Mouse (Mus musculus): ENCODE measurements around the gene Cdc40. TPM values are rescaled to one million over a fixed set of nuclear protein-coding genes. Genes with fewer than 3 reads are reported as not detected.

The Cdc40 gene
- polyA plus RNA-seq, 1 experiment = 20.6 TPM

DNA sequence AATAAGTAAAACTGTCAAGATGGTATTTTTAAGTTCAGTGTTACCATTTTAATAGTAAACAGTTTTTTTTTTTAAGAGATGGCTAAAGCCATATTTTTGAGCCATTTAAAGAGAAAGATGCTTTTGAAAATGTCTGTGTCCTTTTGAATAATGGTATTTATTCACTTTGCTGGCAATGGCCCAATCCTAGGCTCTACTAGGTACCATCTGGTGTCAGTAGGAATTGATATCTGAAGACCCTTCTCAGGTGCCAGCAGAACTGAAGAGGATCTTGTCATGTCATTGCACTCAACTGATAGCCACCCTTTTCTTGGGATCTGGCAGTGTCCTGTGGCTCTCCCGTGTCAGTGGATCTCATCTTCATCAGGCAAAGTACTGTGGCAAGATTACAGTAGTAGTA lies 23.0 kb upstream of the Cdc40 start:
- 10% methylated on average over 1 of the region's 1 CpGs for WGBS
- TF ChIP-seq CTCF (IDR thresholded peaks at IDR 0.05; ENCODE audit: borderline replicate concordance, insufficient read depth, low read depth, low read length) = no peak
- no peak for TF ChIP-seq POLR2A (IDR thresholded peaks at IDR 0.05; ENCODE audit: borderline replicate concordance, insufficient read depth, low read length)
- no peaks in the 10 kb centered on the region for H3K27me3 ChIP-seq (ENCODE audit: control insufficient read depth, insufficient read depth, low read length)

DNA sequence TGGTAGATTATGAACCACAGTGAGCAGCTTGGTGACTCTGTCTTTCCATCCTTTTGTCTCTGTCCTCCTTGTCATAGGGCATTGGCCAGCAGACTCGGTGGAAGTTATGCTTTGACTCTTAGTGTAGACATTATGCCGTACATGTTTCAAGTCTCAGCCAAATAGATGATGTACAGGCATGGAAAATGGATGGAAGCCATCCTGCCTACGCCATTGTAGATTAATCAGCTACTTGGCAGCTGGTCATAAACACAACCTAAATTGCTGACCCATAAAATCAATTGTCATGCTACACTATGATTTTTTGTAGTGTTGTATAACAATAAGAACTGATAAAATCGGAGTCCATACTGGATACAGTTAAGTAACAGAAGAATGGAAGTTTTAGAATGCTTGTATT lies 18.7 kb upstream of the Cdc40 start:
- no peak for TF ChIP-seq CTCF (IDR thresholded peaks at IDR 0.05; ENCODE audit: borderline replicate concordance, insufficient read depth, low read depth, low read length)
- no peak for TF ChIP-seq POLR2A (IDR thresholded peaks at IDR 0.05; ENCODE audit: borderline replicate concordance, insufficient read depth, low read length)
- Histone ChIP-seq H3K27me3 (ENCODE audit: control insufficient read depth, insufficient read depth, low read length) (no peaks in the 10 kb centered on the region), H3K4me1 (ENCODE audit: control insufficient read depth, insufficient read depth, low read length) (peaks cover 9% of the 10 kb centered on the region), H3K4me3 (replicated peaks; ENCODE audit: insufficient read depth, low read depth, low read length) (no peak overlapping the region), H3K27ac (ENCODE audit: insufficient read depth, low read length) (no peak overlapping the region)
- DNase-seq = peak in 1 of 2 experiments; percentile 50
- 11% methylated on average over 4 of the region's 4 CpGs for WGBS

More for the DNA sequence above, 23.0 kb upstream of the Cdc40 start:
- no peak overlapping the region for H3K27ac ChIP-seq (ENCODE audit: insufficient read depth, low read length)
- H3K4me3 ChIP-seq (replicated peaks; ENCODE audit: insufficient read depth, low read depth, low read length) = no peak overlapping the region
- DNase-seq = peak in 1 of 2 experiments; percentile 40
- peaks cover 12% of the 10 kb centered on the region for H3K4me1 ChIP-seq (ENCODE audit: control insufficient read depth, insufficient read depth, low read length)

DNA sequence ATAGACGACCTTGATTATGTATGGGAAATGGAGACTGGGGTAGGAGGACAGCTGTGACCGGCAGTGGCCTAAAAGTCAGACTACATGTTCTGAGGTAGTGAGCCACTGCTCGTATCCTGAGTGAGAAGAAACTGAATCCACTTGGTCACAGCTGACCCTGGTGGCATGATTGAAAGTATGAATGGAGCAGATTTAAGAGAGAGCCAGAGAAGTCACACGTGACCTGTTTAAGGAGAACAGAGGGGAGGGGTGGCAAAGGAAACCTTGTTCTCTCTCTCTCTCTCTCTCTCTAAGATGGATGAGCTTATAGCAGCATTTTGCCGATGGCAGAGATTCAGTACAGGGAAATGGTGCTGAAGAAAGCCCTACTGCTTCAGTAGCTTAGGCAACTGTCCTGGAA lies 13.5 kb upstream of the Cdc40 start:
- no peaks in the 10 kb centered on the region for H3K27me3 ChIP-seq (ENCODE audit: control insufficient read depth, insufficient read depth, low read length)
- peaks cover 8% of the 10 kb centered on the region; the same call in 1 of the 2 replicates for H3K4me1 ChIP-seq (ENCODE audit: control insufficient read depth, insufficient read depth, low read length)
- DNase-seq = no peak
- H3K27ac ChIP-seq (ENCODE audit: insufficient read depth, low read length) = no peak overlapping the region
- H3K4me3 ChIP-seq (replicated peaks; ENCODE audit: insufficient read depth, low read depth, low read length) = no peak overlapping the region
- TF ChIP-seq POLR2A (IDR thresholded peaks at IDR 0.05; ENCODE audit: borderline replicate concordance, insufficient read depth, low read length) (no peak), CTCF (IDR thresholded peaks at IDR 0.05; ENCODE audit: borderline replicate concordance, insufficient read depth, low read depth, low read length) (no peak)
- 20% methylated on average over 5 of the region's 5 CpGs for WGBS

DNA sequence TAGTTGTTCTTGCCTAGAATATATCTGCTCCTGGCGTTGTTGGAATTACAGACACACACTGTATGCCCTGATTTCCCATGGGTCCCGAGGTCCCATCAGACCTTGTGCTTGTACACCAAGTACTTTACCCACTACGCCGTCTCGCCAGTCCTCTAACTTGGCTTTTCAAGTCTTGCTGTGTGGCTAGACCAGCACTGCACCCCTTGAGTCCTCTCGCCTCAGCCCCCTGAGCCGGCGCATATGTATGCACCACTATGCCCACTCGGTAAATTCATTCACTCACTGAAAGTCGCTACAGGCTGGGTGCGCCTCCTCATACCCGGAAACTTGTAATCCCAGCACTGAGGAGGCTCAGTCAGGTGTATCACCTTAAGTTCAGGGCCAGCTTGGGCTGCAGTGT lies 12.7 kb upstream of the Cdc40 start:
- Histone ChIP-seq H3K4me1 (ENCODE audit: control insufficient read depth, insufficient read depth, low read length) (peaks cover 8% of the 10 kb centered on the region; the same call in 1 of the 2 replicates), H3K27me3 (ENCODE audit: control insufficient read depth, insufficient read depth, low read length) (no peaks in the 10 kb centered on the region), H3K4me3 (replicated peaks; ENCODE audit: insufficient read depth, low read depth, low read length) (no peak overlapping the region), H3K27ac (ENCODE audit: insufficient read depth, low read length) (no peak overlapping the region)
- TF ChIP-seq POLR2A (IDR thresholded peaks at IDR 0.05; ENCODE audit: borderline replicate concordance, insufficient read depth, low read length) (no peak), CTCF (IDR thresholded peaks at IDR 0.05; ENCODE audit: borderline replicate concordance, insufficient read depth, low read depth, low read length) (no peak)
- DNase-seq = no peak
- 88% methylated on average over 12 of the region's 12 CpGs for WGBS

DNA sequence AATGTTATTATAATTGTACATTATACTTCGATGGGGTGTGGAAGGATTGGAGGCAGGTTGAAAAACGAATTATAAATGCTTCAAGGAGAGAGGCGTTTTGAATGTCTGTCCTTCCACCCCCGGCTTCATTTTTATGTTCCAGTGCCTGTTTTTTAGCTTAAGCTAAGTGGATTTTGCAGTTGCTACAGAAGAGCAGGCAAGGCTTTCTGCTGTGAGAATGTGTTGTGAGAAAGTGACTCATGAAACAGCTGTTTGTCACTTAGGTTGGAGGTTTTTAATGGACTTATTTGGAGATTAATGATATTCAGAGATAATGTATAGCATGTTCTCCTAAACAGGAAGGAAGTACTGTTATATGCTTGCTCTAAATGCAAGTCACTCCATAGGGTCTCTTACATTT lies 6.0 kb upstream of the Cdc40 start:
- no peak for DNase-seq
- no peak overlapping the region for H3K4me3 ChIP-seq (replicated peaks; ENCODE audit: insufficient read depth, low read depth, low read length)
- H3K27me3 ChIP-seq (ENCODE audit: control insufficient read depth, insufficient read depth, low read length) = no peaks in the 10 kb centered on the region
- TF ChIP-seq POLR2A (IDR thresholded peaks at IDR 0.05; ENCODE audit: borderline replicate concordance, insufficient read depth, low read length) (no peak), CTCF (IDR thresholded peaks at IDR 0.05; ENCODE audit: borderline replicate concordance, insufficient read depth, low read depth, low read length) (no peak)
- H3K27ac ChIP-seq (ENCODE audit: insufficient read depth, low read length) = no peak overlapping the region
- 81% methylated on average over 4 of the region's 4 CpGs for WGBS
- H3K4me1 ChIP-seq (ENCODE audit: control insufficient read depth, insufficient read depth, low read length) = no peaks in the 10 kb centered on the region

DNA sequence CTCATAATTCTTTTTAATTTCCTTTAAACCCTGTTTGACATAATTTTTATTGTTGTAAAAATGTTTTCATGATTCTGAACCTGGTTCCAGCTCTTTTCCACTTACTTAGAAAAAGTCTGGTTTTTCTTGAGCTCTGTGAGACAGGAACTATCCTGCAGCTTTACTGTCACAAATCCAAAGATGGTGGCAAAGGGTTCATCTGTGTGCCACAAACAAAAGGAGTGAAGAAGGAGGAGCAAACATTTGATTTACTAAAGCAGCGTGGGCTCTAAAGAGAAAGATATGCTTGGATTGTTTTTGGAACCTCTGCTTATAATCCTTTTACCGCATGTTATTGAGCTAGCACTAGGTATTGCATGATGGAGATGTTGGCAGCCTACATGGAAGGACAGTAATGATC lies 4.2 kb upstream of the Cdc40 start:
- Histone ChIP-seq H3K4me3 (replicated peaks; ENCODE audit: insufficient read depth, low read depth, low read length) (no peak overlapping the region), H3K27me3 (ENCODE audit: control insufficient read depth, insufficient read depth, low read length) (no peaks in the 10 kb centered on the region), H3K4me1 (ENCODE audit: control insufficient read depth, insufficient read depth, low read length) (no peaks in the 10 kb centered on the region), H3K27ac (ENCODE audit: insufficient read depth, low read length) (no peak overlapping the region; the same call in 1 of the 2 replicates)
- peak in 1 of 2 experiments; percentile 54 for DNase-seq
- 4% methylated on average over 2 of the region's 2 CpGs for WGBS
- no peak for TF ChIP-seq CTCF (IDR thresholded peaks at IDR 0.05; ENCODE audit: borderline replicate concordance, insufficient read depth, low read depth, low read length)
- no peak for TF ChIP-seq POLR2A (IDR thresholded peaks at IDR 0.05; ENCODE audit: borderline replicate concordance, insufficient read depth, low read length)

DNA sequence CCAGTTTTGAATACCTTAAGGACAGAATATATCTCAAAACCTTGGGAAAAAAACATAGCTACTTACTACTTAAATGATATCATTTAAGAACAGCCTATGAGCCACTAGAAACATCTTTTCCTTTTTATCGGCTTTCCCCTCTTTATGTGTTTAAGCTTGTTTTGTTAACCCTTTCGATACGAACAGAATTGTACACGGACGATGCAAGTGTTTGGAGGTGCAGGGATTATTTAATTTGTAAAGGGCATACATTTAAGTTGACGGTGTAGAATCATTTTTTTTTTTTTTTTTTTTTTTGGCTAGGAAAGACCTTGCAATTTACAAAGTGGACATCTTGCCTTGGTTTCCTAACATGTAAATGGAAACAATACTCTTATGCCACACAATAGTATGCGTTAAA lies 2.3 kb upstream of the Cdc40 start:
- H3K4me3 ChIP-seq (replicated peaks; ENCODE audit: insufficient read depth, low read depth, low read length) = peak overlapping the region; percentile 29
- no peak for DNase-seq
- 20% methylated on average over 7 of the region's 7 CpGs for WGBS
- TF ChIP-seq CTCF (IDR thresholded peaks at IDR 0.05; ENCODE audit: borderline replicate concordance, insufficient read depth, low read depth, low read length) (no peak), POLR2A (IDR thresholded peaks at IDR 0.05; ENCODE audit: borderline replicate concordance, insufficient read depth, low read length) (no peak)
- no peaks in the 10 kb centered on the region for H3K27me3 ChIP-seq (ENCODE audit: control insufficient read depth, insufficient read depth, low read length)
- peaks cover 3% of the 10 kb centered on the region; the same call in 1 of the 2 replicates for H3K4me1 ChIP-seq (ENCODE audit: control insufficient read depth, insufficient read depth, low read length)
- H3K27ac ChIP-seq (ENCODE audit: insufficient read depth, low read length) = no peak overlapping the region

DNA sequence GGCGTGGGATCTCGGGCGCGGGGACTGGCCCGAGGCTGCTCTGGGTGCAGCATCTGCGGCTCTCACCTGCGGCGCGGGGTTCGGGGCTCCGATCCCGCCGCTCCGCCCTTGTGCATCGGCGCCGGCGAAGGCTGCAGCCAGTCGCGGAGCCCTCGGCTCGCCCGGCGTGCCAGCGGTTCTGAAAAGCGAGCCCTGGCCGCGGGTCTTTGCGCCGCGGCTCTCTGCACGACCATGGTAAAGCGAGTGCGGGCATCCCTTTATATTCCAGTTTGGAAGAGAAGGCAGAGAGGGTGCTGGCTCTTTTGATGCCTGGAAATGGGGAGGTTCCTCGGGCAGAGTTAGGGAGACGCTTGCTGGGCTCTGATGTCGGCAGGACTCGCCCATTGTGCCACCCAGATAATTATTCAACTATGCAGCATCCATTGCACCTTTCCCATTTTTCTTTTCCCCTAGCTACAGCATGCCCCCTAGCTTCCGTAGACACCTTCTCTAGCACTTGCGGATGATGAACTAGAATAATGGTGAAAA lies 1.2 kb upstream of the Cdc40 start:
- WGBS = under 1% methylated on average over 39 of the region's 40 CpGs
- DNase-seq = peak; percentile 77 to 81
- Histone ChIP-seq H3K27me3 (ENCODE audit: control insufficient read depth, insufficient read depth, low read length) (no peaks in the 10 kb centered on the region), H3K27ac (ENCODE audit: insufficient read depth, low read length) (peak overlapping the region; percentile 98), H3K4me3 (replicated peaks; ENCODE audit: insufficient read depth, low read depth, low read length) (peak overlapping the region; percentile 77), H3K4me1 (ENCODE audit: control insufficient read depth, insufficient read depth, low read length) (peaks cover 3% of the 10 kb centered on the region; the same call in 1 of the 2 replicates)
- TF ChIP-seq CTCF (IDR thresholded peaks at IDR 0.05; ENCODE audit: borderline replicate concordance, insufficient read depth, low read depth, low read length) = peak; percentile 59; the same call in 1 of the 2 replicates
- peak; percentile 8; the same call in 1 of the 2 replicates for TF ChIP-seq POLR2A (IDR thresholded peaks at IDR 0.05; ENCODE audit: borderline replicate concordance, insufficient read depth, low read length)

Data from cerebellum, adult 2 months (tissue).